Mouse (Mus musculus) lung, postnatal 0 days (tissue): ENCODE measurements at regions not wholly inside any gene's neighbourhood (a gene's known extent, or its start where the extent isn't known, plus 50 kb on each side); places are given as distances from the start of the nearest gene placed in this dataset.

Experiments
- ATAC-seq: fragments of 200-750 bp; cut with Nextera tagmentation; 2 replicates; pipeline ENCODE4 v1.8.0; 2017; ENCODE audit warnings: moderate library complexity
- DNase-seq: peaks from one replicate; pipeline ENCODE4 v3.0.0-alpha.2; 2016; ENCODE audit warnings: low spot score
- H3K27ac ChIP-seq: fragments of 300-500 bp; sonication (generic); 2 replicates; pipeline ENCODE4 v1.5.1; 2014; ENCODE audit warnings: antibody characterized with exemption, mild to moderate bottlenecking, low read length, mixed read lengths
- H3K27me3 ChIP-seq: fragments of 300-500 bp; sonication (generic); replicated peaks from 2 replicates; pipeline ENCODE4 v1.6.1; 2014; ENCODE audit warnings: low read length, mixed read lengths; ENCODE audit not compliant: insufficient read depth
- H3K36me3 ChIP-seq: fragments of 300-500 bp; sonication (generic); 2 replicates; pipeline ENCODE4 v1.6.1; 2014; ENCODE audit warnings: low read length, mixed read lengths; ENCODE audit not compliant: insufficient read depth
- H3K4me1 ChIP-seq: fragments of 300-500 bp; sonication (generic); 2 replicates; pipeline ENCODE4 v1.6.1; 2014; ENCODE audit warnings: antibody characterized with exemption, low read depth, low read length, mixed read lengths; ENCODE audit not compliant: insufficient read depth
- H3K4me2 ChIP-seq: fragments of 300-500 bp; sonication (generic); replicated peaks from 2 replicates; pipeline ENCODE4 v1.6.1; 2014; ENCODE audit warnings: low read depth, mild to moderate bottlenecking, low read length, moderate library complexity, mixed read lengths
- H3K4me3 ChIP-seq: fragments of 300-500 bp; sonication (generic); 2 replicates; pipeline ENCODE4 v1.5.1; 2014; ENCODE audit warnings: low read depth, low read length
- H3K9ac ChIP-seq: fragments of 300-500 bp; sonication (generic); replicated peaks from 2 replicates; pipeline ENCODE4 v1.6.1; 2014; ENCODE audit warnings: low read depth, mild to moderate bottlenecking
- H3K9me3 ChIP-seq: fragments of 300-500 bp; sonication (generic); 2 replicates; pipeline ENCODE4 v1.6.1; 2016; ENCODE audit warnings: low read length, mixed read lengths
- CTCF ChIP-seq: IDR thresholded peaks from 2 replicates; pipeline ENCODE4 v1.5.1; 2016; ENCODE audit warnings: antibody characterized with exemption, mild to moderate bottlenecking
- EP300 ChIP-seq: IDR thresholded peaks from 2 replicates; pipeline ENCODE4 v1.6.1; 2016; ENCODE audit warnings: antibody characterized with exemption, mild to moderate bottlenecking, control low read depth
- WGBS: fragments of 180-500 bp; shearing (Covaris S2); extraction: QIAGEN DNeasy Blood & Tissue Kit; methylation state at CpG from one replicate; pipeline ENCODE4 v1.1.7; 2014; 5-methylcytosine and 5-hydroxymethylcytosine counted together

- no peaks in the 10 kb centered on the region for H3K27me3 ChIP-seq
- no peaks in the 10 kb centered on the region for H3K4me1 ChIP-seq
- H3K36me3 ChIP-seq, result no peaks in the 10 kb centered on the region
- no peak for DNase-seq
- no peak for ATAC-seq
- TF ChIP-seq CTCF (no peak), EP300 (no peak)
- H3K27ac ChIP-seq, result no peak overlapping the region
- no peak overlapping the region for H3K4me2 ChIP-seq
- H3K4me3 ChIP-seq, result no peak overlapping the region
- WGBS, result 90% methylated on average over 15 of the region's 15 CpGs
- no peak overlapping the region for H3K9ac ChIP-seq
- no peaks in the 10 kb centered on the region for H3K9me3 ChIP-seq
These were observed 220.9 kb upstream of the Nr4a3 start for GRCm38 (mm10) chr4:47824083-47824482.

DNA sequence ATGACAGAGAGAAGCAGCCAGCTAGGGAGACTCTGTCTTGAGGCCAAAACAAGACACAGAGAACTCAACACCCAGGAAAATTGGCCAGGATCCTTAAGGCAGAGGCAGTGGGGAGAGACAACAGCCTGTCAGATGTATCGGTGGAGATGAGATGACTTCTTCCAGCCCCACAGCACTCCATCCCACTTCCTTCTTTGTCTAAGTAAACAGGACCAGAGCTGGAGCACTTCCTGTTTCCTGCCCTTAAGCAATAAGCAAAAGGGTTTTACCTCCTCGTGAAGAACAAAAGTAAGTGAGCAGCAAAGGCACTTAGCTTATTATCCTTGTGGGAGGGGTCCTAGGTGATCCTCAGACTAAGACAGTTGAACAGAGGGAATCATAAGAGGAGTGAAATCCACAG is 212.0 kb upstream of the Nr4a3 start:
- H3K27ac ChIP-seq, result no peak overlapping the region
- H3K4me1 ChIP-seq, result no peaks in the 10 kb centered on the region
- H3K9me3 ChIP-seq, result no peaks in the 10 kb centered on the region
- ATAC-seq (no peak), DNase-seq (no peak)
- no peak for TF ChIP-seq EP300
- TF ChIP-seq CTCF, result no peak
- H3K9ac ChIP-seq, result no peak overlapping the region
- H3K36me3 ChIP-seq, result no peaks in the 10 kb centered on the region
- 3% methylated on average over 2 of the region's 2 CpGs for WGBS
- no peaks in the 10 kb centered on the region for H3K27me3 ChIP-seq
- H3K4me2 ChIP-seq, result no peak overlapping the region
- no peak overlapping the region for H3K4me3 ChIP-seq

DNA sequence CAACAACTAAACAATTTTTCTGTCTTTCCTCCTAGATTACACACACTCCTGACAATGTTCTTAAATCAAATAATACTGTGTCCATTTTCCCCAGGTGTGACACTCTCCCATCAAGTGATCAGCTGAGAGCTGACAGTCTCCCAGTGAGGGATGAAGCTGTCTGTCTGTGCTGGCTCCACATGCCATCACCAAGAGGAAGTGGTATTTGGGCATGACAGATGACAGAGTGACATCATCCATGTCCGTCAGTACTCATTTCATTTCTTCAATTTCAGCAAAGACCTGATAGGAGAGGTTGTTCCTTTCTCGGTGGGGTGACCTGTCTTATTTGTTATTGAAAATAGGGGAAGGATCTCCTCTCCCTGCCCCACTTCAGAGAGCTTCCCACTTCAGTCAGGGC is 206.5 kb upstream of the Nr4a3 start:
- no peak for ATAC-seq
- WGBS, result 70% methylated on average over 2 of the region's 2 CpGs

GRCm38 (mm10) chr4:47842128-47842656 is 202.8 kb upstream of the Nr4a3 start:
- no peaks in the 10 kb centered on the region for H3K4me1 ChIP-seq
- no peak overlapping the region for H3K4me2 ChIP-seq
- no peak overlapping the region for H3K9ac ChIP-seq
- TF ChIP-seq EP300 (no peak), CTCF (no peak)
- H3K9me3 ChIP-seq, result no peaks in the 10 kb centered on the region
- no peak for ATAC-seq
- H3K36me3 ChIP-seq, result no peaks in the 10 kb centered on the region
- H3K27me3 ChIP-seq, result no peaks in the 10 kb centered on the region
- no peak for DNase-seq
- 45% methylated on average over 3 of the region's 3 CpGs for WGBS
- no peak overlapping the region for H3K27ac ChIP-seq
- no peak overlapping the region for H3K4me3 ChIP-seq

More for the DNA sequence above, 206.5 kb upstream of the Nr4a3 start:
- Histone ChIP-seq H3K27ac (no peak overlapping the region), H3K9ac (no peak overlapping the region), H3K4me3 (no peak overlapping the region), H3K27me3 (no peaks in the 10 kb centered on the region), H3K4me1 (no peaks in the 10 kb centered on the region), H3K4me2 (no peak overlapping the region), H3K9me3 (no peaks in the 10 kb centered on the region), H3K36me3 (no peaks in the 10 kb centered on the region)
- DNase-seq, result no peak
- TF ChIP-seq EP300 (no peak), CTCF (no peak)

DNA sequence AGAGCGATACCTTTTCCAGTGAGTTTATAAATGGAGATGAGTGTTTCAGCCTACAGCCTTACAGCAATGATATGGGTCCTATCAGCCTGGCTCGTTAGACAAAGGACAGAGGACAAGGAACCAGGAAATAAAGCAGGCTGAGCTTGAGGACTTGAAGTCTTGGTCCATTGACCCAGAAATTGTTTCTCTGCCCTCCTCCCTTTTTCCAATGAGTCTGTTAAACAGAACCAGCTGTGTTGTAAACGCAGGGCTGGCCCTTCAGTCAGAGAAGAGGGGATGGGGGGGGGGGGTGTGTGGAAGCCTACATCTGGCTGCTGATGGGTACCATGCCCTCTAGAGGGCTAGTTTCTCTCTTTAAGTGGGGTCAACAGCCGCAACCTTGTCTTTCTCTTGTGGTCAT is 199.7 kb upstream of the Nr4a3 start:
- DNase-seq (no peak), ATAC-seq (no peak)
- no peaks in the 10 kb centered on the region for H3K36me3 ChIP-seq
- no peak overlapping the region for H3K9ac ChIP-seq
- no peaks in the 10 kb centered on the region for H3K4me1 ChIP-seq
- WGBS, result 64% methylated on average over 4 of the region's 4 CpGs
- no peak overlapping the region for H3K4me2 ChIP-seq
- no peaks in the 10 kb centered on the region for H3K9me3 ChIP-seq
- no peak for TF ChIP-seq CTCF
- no peak for TF ChIP-seq EP300
- no peaks in the 10 kb centered on the region for H3K27me3 ChIP-seq
- H3K27ac ChIP-seq, result no peak overlapping the region
- H3K4me3 ChIP-seq, result no peak overlapping the region

GRCm38 (mm10) chr4:47846389-47847318 is 198.3 kb upstream of the Nr4a3 start:
- Histone ChIP-seq H3K4me3 (no peak overlapping the region), H3K36me3 (no peaks in the 10 kb centered on the region), H3K27ac (no peak overlapping the region), H3K4me2 (no peak overlapping the region), H3K9me3 (no peaks in the 10 kb centered on the region), H3K9ac (no peak overlapping the region), H3K4me1 (no peaks in the 10 kb centered on the region), H3K27me3 (no peaks in the 10 kb centered on the region)
- no peak for TF ChIP-seq EP300
- no peak for TF ChIP-seq CTCF
- 37% methylated on average over 12 of the region's 12 CpGs for WGBS
- no peak for DNase-seq
- no peak for ATAC-seq
